Mouse (Mus musculus) limb, embryonic 15.5 days (tissue): ENCODE results near the gene Hsf2bp. TPM values are rescaled to one million over a fixed set of nuclear protein-coding genes. Genes with fewer than 3 reads are reported as not detected.
A peak's percentile ranks its signal among the peaks of the same experiment; 100 is the strongest.

Experiments
- ATAC-seq: fragments of 200-750 bp; cut with Nextera tagmentation; 2 replicates; pipeline ENCODE4 v1.8.0; 2017; ENCODE audit warnings: low read depth, moderate TSS enrichment; ENCODE audit not compliant: insufficient number of reproducible peaks, low FRiP score, low TSS enrichment
- H3K27ac ChIP-seq: fragments of 300-500 bp; sonication (generic); 2 replicates; pipeline ENCODE4 v1.5.1; 2015; ENCODE audit warnings: moderate library complexity, mild to moderate bottlenecking, inconsistent platforms
- H3K27me3 ChIP-seq: fragments of 300-500 bp; sonication (generic); 2 replicates; pipeline ENCODE4 v1.6.1; 2015; ENCODE audit warnings: inconsistent platforms
- H3K36me3 ChIP-seq: fragments of 300-500 bp; sonication (generic); 2 replicates; pipeline ENCODE4 v1.6.1; 2015; ENCODE audit warnings: inconsistent platforms
- H3K4me1 ChIP-seq: fragments of 300-500 bp; sonication (generic); 2 replicates; pipeline ENCODE4 v1.6.1; 2015; ENCODE audit warnings: inconsistent platforms
- H3K4me2 ChIP-seq: fragments of 300-500 bp; sonication (generic); 2 replicates; pipeline ENCODE4 v1.6.1; 2015; ENCODE audit warnings: mild to moderate bottlenecking, inconsistent platforms
- H3K4me3 ChIP-seq: fragments of 300-500 bp; sonication (generic); 2 replicates; pipeline ENCODE4 v1.5.1; 2015; ENCODE audit warnings: mild to moderate bottlenecking, inconsistent platforms
- H3K9ac ChIP-seq: fragments of 300-500 bp; sonication (generic); 2 replicates; pipeline ENCODE4 v1.6.1; 2015; ENCODE audit warnings: inconsistent platforms
- H3K9me3 ChIP-seq: fragments of 300-500 bp; sonication (generic); 2 replicates; pipeline ENCODE4 v1.6.1; 2016; ENCODE audit warnings: inconsistent platforms
- WGBS: fragments of 180-500 bp; shearing (Covaris S2); methylation state at CpG from one replicate; pipeline ENCODE4 v1.1.7; 2015; 5-methylcytosine and 5-hydroxymethylcytosine counted together
- polyA plus RNA-seq: library from polyadenylated mRNA; unstranded; fragments of >200 nt; fragmentation: Nextera tagmentation; extraction: Ambion mirVana; gene quantifications from 2 replicates; pipeline ENCODE4 v1.2.1, GENCODE M21; 2015

The Hsf2bp gene
- polyA plus RNA-seq, 1 experiment from 2014 or later: 0.99 TPM

DNA sequence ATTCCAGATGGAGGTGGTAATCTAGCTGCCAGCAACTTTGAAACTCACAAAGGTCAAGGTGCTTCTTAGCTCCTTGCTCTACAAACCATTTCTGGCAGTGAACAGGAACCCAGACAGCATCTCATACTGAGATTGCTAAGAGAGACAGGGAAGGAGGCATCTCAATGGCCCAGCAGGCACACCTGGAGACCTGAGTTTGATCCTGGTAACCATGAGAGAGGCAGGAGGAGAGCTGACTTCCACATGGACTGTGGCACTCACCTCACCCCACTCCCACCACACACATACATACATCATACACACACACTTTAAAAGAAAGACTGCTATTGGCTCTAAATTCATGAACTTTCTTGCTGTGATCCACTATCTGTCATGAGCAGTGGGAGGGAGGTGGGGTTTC, 59.0 kb downstream of the Hsf2bp start:
- ATAC-seq: no peak
- no peaks in the 10 kb centered on the region for H3K27me3 ChIP-seq
- H3K4me3 ChIP-seq: no peak overlapping the region
- no peak overlapping the region for H3K4me2 ChIP-seq
- H3K27ac ChIP-seq: no peak overlapping the region
- peaks cover 5% of the 10 kb centered on the region; the same call in 1 of the 2 replicates for H3K4me1 ChIP-seq
- H3K9me3 ChIP-seq: no peaks in the 10 kb centered on the region
- H3K9ac ChIP-seq: no peak overlapping the region
- no peaks in the 10 kb centered on the region for H3K36me3 ChIP-seq

DNA sequence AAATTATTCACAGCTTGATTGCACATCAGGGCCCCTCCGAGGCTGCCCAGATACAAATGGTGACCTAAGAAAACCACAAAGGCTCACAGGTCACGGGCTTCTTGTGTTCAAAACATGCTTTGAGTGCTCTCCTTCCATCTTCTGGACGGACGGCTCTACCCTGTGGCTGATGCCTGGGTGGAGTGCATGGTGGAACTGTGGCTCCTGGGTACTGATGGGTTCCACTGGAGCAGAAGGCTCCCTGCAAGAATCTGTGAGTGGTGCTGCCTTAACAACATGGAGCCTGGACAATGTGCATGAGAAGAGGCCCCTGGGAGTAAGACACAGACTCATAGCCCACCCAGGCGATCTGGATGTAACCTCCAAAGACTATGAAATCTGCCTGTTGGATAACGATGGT, 59.6 kb downstream of the Hsf2bp start:
- no peak for ATAC-seq
- Histone ChIP-seq H3K4me1 (0 out of 2 replicates have a peak, but pooled peaks cover 5% of the 10 kb centered on the region), H3K9me3 (no peaks in the 10 kb centered on the region), H3K27me3 (no peaks in the 10 kb centered on the region), H3K36me3 (no peaks in the 10 kb centered on the region), H3K4me3 (no peak overlapping the region), H3K4me2 (no peak overlapping the region), H3K9ac (no peak overlapping the region), H3K27ac (no peak overlapping the region)
- WGBS: 86% methylated on average over 6 of the region's 6 CpGs

GRCm38 (mm10) chr17:31974694-31975093, 61.5 kb downstream of the Hsf2bp start:
- ATAC-seq: no peak
- Histone ChIP-seq H3K4me1 (no peaks in the 10 kb centered on the region), H3K4me2 (no peak overlapping the region), H3K27ac (no peak overlapping the region), H3K36me3 (no peaks in the 10 kb centered on the region), H3K9ac (no peak overlapping the region), H3K4me3 (no peak overlapping the region), H3K9me3 (no peaks in the 10 kb centered on the region), H3K27me3 (no peaks in the 10 kb centered on the region)
- 72% methylated on average over 5 of the region's 5 CpGs for WGBS

- ATAC-seq: no peak
- Histone ChIP-seq H3K9me3 (no peaks in the 10 kb centered on the region), H3K36me3 (no peaks in the 10 kb centered on the region), H3K27me3 (no peaks in the 10 kb centered on the region), H3K4me1 (no peaks in the 10 kb centered on the region), H3K27ac (no peak overlapping the region; the same call in 1 of the 2 replicates), H3K9ac (no peak overlapping the region), H3K4me2 (no peak overlapping the region), H3K4me3 (no peak overlapping the region)
- WGBS: 46% methylated on average over 7 of the region's 7 CpGs
Observed at GRCm38 (mm10) chr17:31973664-31974230, 62.4 kb downstream of the Hsf2bp start.

- Histone ChIP-seq H3K9ac (no peak overlapping the region), H3K36me3 (no peaks in the 10 kb centered on the region), H3K4me1 (peaks cover 1% of the 10 kb centered on the region; the same call in 1 of the 2 replicates), H3K4me3 (no peak overlapping the region), H3K4me2 (no peak overlapping the region), H3K27me3 (no peaks in the 10 kb centered on the region), H3K27ac (no peak overlapping the region), H3K9me3 (no peaks in the 10 kb centered on the region)
- no peak for ATAC-seq
- 94% methylated on average over 2 of the region's 2 CpGs for WGBS
Observed at GRCm38 (mm10) chr17:31970890-31971289, 65.3 kb downstream of the Hsf2bp start.

- H3K27ac ChIP-seq: no peak overlapping the region
- no peak overlapping the region for H3K9ac ChIP-seq
Observed at GRCm38 (mm10) chr17:31968801-31969200, 67.3 kb downstream of the Hsf2bp start.

DNA sequence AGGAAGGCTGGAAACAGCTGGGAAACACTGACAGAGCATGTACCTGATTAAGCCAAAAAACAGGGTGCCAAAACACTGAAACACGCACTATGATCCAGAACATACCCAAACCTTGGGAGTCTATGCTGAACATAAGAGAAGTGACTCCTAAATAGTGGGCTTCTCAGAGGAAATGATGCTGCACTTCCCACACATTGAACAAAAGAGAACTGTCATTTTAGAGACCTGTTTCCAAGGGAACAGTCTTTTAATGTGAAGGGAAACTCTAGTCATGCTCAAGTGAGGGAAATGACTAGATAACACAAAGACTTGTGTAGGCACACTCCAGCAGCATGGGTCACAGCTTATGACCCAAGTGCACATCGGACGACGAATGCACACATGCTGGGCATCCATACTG, 68.8 kb downstream of the Hsf2bp start:
- H3K36me3 ChIP-seq: no peaks in the 10 kb centered on the region
- 80% methylated on average over 4 of the region's 4 CpGs for WGBS
- peaks cover 9% of the 10 kb centered on the region; the same call in 1 of the 2 replicates for H3K4me1 ChIP-seq
- H3K9ac ChIP-seq: no peak overlapping the region
- no peak overlapping the region for H3K4me3 ChIP-seq
- no peak overlapping the region for H3K4me2 ChIP-seq
- H3K9me3 ChIP-seq: no peaks in the 10 kb centered on the region
- no peak for ATAC-seq
- no peak overlapping the region for H3K27ac ChIP-seq
- H3K27me3 ChIP-seq: no peaks in the 10 kb centered on the region

More at GRCm38 (mm10) chr17:31968801-31969200, 67.3 kb downstream of the Hsf2bp start:
- Histone ChIP-seq H3K9me3 (no peaks in the 10 kb centered on the region), H3K4me1 (peaks cover 9% of the 10 kb centered on the region; the same call in 1 of the 2 replicates), H3K4me3 (no peak overlapping the region), H3K27me3 (no peaks in the 10 kb centered on the region), H3K4me2 (no peak overlapping the region), H3K36me3 (no peaks in the 10 kb centered on the region)
- no peak for ATAC-seq
- WGBS: 94% methylated on average over 1 of the region's 1 CpGs

DNA sequence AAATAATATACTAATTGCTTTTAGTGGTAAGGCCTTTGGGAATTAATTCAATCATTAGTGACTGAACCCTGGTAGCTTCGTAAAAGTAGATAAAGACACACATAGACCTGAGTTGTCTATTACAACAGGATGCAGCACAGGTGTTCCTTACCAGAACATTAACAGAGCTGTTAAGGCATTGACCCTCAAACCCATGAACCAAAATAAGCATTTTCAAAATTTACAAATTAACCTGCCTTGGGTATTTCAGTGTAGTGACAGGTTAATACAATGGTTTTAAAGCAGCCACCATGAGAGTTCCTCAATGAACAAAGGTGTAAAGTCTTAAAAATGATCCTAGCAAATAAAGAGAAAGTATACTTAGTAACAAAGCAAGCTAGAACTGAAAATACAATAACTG, 69.6 kb downstream of the Hsf2bp start:
- WGBS: 94% methylated on average over 1 of the region's 1 CpGs
- no peaks in the 10 kb centered on the region for H3K36me3 ChIP-seq
- no peak overlapping the region for H3K9ac ChIP-seq
- H3K4me1 ChIP-seq: peaks cover 9% of the 10 kb centered on the region; the same call in 1 of the 2 replicates
- H3K4me3 ChIP-seq: no peak overlapping the region
- H3K27ac ChIP-seq: no peak overlapping the region
- no peaks in the 10 kb centered on the region for H3K9me3 ChIP-seq
- no peaks in the 10 kb centered on the region for H3K27me3 ChIP-seq
- no peak for ATAC-seq
- H3K4me2 ChIP-seq: no peak overlapping the region

DNA sequence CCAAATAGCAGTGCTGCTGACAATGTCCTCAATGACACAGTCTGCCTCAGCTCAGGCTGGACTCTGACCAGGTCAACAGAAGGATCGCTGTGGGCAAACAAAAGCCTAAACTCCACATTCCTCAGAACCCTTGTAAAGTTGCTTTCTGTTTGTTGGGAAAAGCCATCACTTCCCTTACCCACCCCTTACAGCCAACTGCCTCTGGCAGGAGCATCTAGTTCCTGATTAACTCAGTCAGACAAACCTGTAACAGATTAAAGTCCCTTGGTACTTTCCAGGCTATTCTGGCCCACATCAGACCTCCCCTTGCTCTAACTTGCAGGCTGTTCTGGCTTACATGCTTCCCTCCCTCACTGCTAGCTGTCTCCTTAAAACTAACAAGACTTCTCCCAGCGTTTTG, 70.5 kb downstream of the Hsf2bp start:
- no peaks in the 10 kb centered on the region for H3K9me3 ChIP-seq
- no peak overlapping the region for H3K9ac ChIP-seq
- no peaks in the 10 kb centered on the region for H3K36me3 ChIP-seq
- H3K27ac ChIP-seq: peak overlapping the region; percentile 77
- peak; percentile 65 for ATAC-seq
- H3K4me1 ChIP-seq: peaks cover 9% of the 10 kb centered on the region; the same call in 1 of the 2 replicates
- no peaks in the 10 kb centered on the region for H3K27me3 ChIP-seq
- WGBS: 21% methylated on average over 2 of the region's 2 CpGs
- no peak overlapping the region for H3K4me2 ChIP-seq
- H3K4me3 ChIP-seq: no peak overlapping the region

DNA sequence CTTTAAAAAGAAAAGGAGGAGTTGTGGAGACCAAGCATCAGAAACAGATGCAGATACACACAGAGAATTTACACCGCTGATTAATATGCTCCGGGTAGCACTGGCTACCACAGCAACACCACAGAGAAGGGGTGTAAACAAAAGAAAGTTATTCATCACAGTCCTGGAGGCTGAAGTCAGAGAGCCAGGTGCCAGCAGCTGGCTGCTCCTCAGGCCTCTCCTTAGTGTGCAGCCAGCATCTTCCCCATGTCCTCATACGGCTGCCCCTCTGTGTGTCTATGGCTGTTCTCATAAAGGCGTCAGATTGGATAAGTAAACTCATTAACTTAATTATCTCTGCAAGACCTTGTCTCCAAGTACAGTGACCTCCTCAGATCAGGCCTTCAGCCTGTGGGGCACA, 73.2 kb downstream of the Hsf2bp start:
- no peaks in the 10 kb centered on the region for H3K27me3 ChIP-seq
- H3K4me2 ChIP-seq: no peak overlapping the region
- no peak overlapping the region for H3K9ac ChIP-seq
- no peak overlapping the region for H3K27ac ChIP-seq
- ATAC-seq: no peak
- no peaks in the 10 kb centered on the region for H3K9me3 ChIP-seq
- no peaks in the 10 kb centered on the region for H3K36me3 ChIP-seq
- WGBS: 85% methylated on average over 4 of the region's 4 CpGs
- peaks cover 9% of the 10 kb centered on the region; the same call in 1 of the 2 replicates for H3K4me1 ChIP-seq
- no peak overlapping the region for H3K4me3 ChIP-seq

DNA sequence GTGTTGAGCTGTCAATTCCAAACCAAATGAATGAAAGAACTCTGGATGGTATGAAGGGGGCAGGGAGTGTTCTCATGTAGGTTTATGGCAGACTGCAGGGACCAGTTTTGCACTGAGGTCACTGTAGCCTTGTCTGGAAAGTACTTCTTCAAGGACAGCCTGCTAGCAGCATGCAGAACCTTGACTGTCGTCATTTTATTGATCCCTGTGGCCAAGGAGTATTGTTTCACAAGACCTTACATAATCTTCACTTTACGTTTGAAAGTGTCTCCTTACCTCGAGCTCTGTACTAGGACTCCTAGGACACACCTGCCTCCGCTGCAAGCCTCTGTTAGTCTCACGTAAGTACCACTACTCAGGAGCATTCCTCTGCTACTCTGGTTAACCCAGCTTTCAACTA, 73.9 kb downstream of the Hsf2bp start:
- peaks cover 9% of the 10 kb centered on the region; the same call in 1 of the 2 replicates for H3K4me1 ChIP-seq
- no peaks in the 10 kb centered on the region for H3K9me3 ChIP-seq
- H3K36me3 ChIP-seq: no peaks in the 10 kb centered on the region
- no peak overlapping the region for H3K4me2 ChIP-seq
- H3K27ac ChIP-seq: no peak overlapping the region
- no peak for ATAC-seq
- H3K27me3 ChIP-seq: no peaks in the 10 kb centered on the region
- no peak overlapping the region for H3K4me3 ChIP-seq
- H3K9ac ChIP-seq: no peak overlapping the region
- 62% methylated on average over 5 of the region's 5 CpGs for WGBS

GRCm38 (mm10) chr17:31954551-31955140, 81.5 kb downstream of the Hsf2bp start:
- no peak for ATAC-seq
- Histone ChIP-seq H3K4me2 (no peak overlapping the region), H3K4me1 (no peaks in the 10 kb centered on the region), H3K36me3 (no peaks in the 10 kb centered on the region), H3K9ac (no peak overlapping the region), H3K4me3 (no peak overlapping the region), H3K27me3 (no peaks in the 10 kb centered on the region), H3K9me3 (no peaks in the 10 kb centered on the region), H3K27ac (no peak overlapping the region)
- WGBS: 86% methylated on average over 9 of the region's 9 CpGs
